Mouse (Mus musculus) megakaryocyte, embryonic 14.5 days (primary cell): Measurements from ENCODE around the gene Sspo. TPM values are rescaled to one million over a fixed set of nuclear protein-coding genes. Genes with fewer than 3 reads are reported as not detected.

Experiments used
- H3K27me3 ChIP-seq: replicated peaks from 2 replicates; pipeline ENCODE3; 2012; ENCODE audit warnings: inconsistent platforms
- H3K36me3 ChIP-seq: replicated peaks from 2 replicates; pipeline ENCODE3; 2012; ENCODE audit warnings: low read length, inconsistent platforms, mixed read lengths
- H3K4me1 ChIP-seq: 2 replicates; pipeline ENCODE4 v1.6.1; 2012; ENCODE audit warnings: inconsistent platforms
- H3K4me3 ChIP-seq: replicated peaks from 2 replicates; pipeline ENCODE3; 2012; ENCODE audit warnings: moderate library complexity, mild to moderate bottlenecking, inconsistent platforms
- H3K9me3 ChIP-seq: 2 replicates; pipeline ENCODE4 v1.6.1; 2012; ENCODE audit warnings: inconsistent platforms
- FLI1 ChIP-seq: IDR thresholded peaks from 2 replicates; pipeline ENCODE4 v1.6.1; 2012; ENCODE audit warnings: low read length, inconsistent platforms, mixed read lengths
- GATA1 ChIP-seq: IDR thresholded peaks from 3 replicates; pipeline ENCODE4 v1.6.1; 2012; ENCODE audit warnings: mixed read lengths, low read length, inconsistent platforms, borderline replicate concordance
- polyA plus RNA-seq: library from polyadenylated mRNA; stranded (reverse); fragments of >175 nt; gene quantifications from 2 replicates; pipeline ENCODE4 v1.2.3, GENCODE M21; 2012; ENCODE audit warnings: low replicate concordance; ENCODE audit not compliant: insufficient read depth

Sspo gene
- polyA plus RNA-seq, result not detected in 2 replicates

DNA sequence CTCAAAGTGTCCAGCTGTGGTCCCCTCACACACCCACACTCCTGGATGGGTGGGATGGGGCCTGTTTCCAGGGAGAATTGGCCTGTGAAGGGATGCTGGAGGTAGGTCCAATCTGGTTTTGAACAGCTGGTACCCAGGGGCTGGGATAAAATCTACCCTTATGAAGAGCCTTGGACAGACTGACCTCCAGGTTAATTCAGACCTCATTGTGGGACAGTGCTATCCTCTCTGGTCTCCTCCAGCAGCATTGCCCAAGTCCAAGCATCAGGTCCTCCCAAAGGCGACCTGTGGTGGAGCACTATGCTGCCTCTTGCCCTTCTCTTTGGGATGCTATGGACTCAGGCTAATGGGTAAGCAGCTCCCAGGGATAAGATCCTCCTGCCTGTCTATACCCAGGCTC lies at the start of gene Sspo:
Gene Sspo (plus strand): TSS at position 301 of the 400 bp plus-strand sequence.
- Histone ChIP-seq H3K36me3 (no peaks in the 10 kb centered on the region), H3K4me3 (no peak within 1 kb of the TSS), H3K9me3 (peaks cover 7% of the 10 kb centered on the region), H3K27me3 (peaks cover 93% of the 10 kb centered on the region), H3K4me1 (peaks cover 25% of the 10 kb centered on the region)
- TF ChIP-seq GATA1 (no peak), FLI1 (no peak)

DNA sequence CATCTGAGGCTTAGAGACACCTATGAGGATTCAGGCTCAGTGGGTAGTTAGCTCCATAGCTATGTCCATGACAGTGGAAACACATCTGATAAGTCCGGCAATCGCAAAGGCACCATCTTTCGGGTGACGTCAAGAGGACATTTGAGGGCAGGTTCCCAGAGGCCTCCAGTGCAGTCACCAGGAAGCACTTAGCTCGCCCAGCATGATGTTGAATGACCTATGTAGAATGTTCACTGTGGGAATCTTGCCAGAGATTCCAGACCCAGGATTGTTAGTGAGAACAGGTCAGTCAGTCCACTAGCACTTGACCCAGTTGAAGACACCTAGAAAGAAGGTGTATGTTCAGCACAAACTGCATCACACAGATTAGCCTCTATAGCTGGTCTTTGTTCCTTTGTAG lies 48.1 kb upstream of the Sspo start:
- Histone ChIP-seq H3K9me3 (no peaks in the 10 kb centered on the region), H3K4me1 (peaks cover 17% of the 10 kb centered on the region), H3K4me3 (no peak overlapping the region), H3K36me3 (no peaks in the 10 kb centered on the region), H3K27me3 (peaks cover 34% of the 10 kb centered on the region)
- TF ChIP-seq FLI1, result no peak
- no peak for TF ChIP-seq GATA1

DNA sequence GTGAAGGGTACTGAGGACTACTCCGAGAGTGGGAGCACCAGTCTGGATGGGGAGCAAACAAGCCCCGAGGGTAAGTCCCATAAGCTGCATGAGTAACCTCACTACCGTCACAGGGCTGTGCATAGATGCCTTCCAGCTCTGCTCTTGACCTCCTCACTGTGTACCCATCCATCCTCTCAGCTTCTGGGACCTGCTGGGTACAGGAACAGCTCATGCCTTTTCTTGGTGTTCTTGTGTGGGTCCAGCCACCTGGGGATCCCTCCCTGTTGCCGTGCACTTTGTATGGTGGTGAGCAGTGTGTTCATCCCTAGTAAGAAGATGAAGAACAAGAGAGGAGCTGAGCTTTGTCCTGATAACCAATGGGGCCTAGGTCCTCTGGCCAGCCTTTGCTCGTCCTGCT lies 44.0 kb upstream of the Sspo start:
- Histone ChIP-seq H3K9me3 (no peaks in the 10 kb centered on the region), H3K27me3 (peaks cover 16% of the 10 kb centered on the region), H3K36me3 (no peaks in the 10 kb centered on the region), H3K4me3 (no peak overlapping the region), H3K4me1 (peaks cover 5% of the 10 kb centered on the region; the same call in 1 of the 2 replicates)
- TF ChIP-seq FLI1 (no peak), GATA1 (no peak)

DNA sequence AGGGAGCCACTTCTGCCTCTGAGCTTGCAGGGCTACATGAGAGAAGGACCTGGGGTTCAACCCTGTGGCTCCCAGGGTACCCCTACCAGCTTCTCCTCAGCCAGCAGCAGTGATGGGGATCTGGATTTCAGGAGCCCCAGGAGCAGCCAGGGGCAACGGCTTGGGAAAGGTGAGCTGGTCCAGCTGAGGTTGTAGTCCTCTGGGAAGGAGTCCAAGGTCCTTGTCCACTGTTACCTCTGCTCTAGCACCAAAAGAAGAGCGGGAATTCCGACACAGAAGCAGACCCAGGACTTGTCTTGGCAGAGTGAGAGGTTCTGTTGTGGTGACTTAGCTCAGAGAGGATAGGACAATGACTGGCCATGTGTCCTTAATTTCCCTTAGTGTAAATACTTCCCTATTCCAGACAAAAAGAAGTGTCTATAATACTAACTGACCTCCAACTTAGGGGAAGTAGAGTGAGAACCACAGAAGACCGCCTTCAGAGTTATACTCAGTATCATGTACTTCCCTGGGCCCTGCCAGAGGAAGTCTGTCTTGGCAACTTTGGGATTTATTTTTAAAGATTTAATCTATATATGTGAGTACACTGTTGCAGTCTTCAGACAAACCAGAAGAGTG lies 38.2 kb upstream of the Sspo start:
- TF ChIP-seq FLI1, result no peak
- TF ChIP-seq GATA1, result no peak
- H3K36me3 ChIP-seq, result no peaks in the 10 kb centered on the region

DNA sequence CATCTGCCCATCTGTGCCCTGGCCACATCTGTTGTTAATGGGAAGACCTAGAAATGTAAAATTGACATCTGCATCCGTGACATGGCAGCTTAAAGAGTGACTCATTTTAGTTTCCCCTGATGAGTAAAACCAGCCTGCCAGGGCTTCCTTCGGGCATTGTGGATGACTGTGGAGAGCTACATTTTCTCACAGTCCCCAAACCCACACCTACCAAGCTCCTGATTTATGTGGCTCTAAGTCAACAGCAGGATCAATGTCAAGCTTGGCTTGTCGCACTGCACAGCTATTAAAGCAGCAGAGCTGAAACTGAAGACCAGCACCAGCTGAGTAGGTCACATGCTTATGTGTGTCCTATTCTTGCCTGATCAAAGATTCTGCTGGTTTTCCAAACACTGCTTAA lies 37.5 kb upstream of the Sspo start:
- TF ChIP-seq FLI1 (no peak), GATA1 (no peak)
- no peaks in the 10 kb centered on the region for H3K4me1 ChIP-seq
- H3K36me3 ChIP-seq, result no peaks in the 10 kb centered on the region
- no peak overlapping the region for H3K4me3 ChIP-seq
- H3K27me3 ChIP-seq, result peaks cover 23% of the 10 kb centered on the region
- H3K9me3 ChIP-seq, result no peaks in the 10 kb centered on the region

More for the DNA sequence above, 38.2 kb upstream of the Sspo start:
- Histone ChIP-seq H3K9me3 (no peaks in the 10 kb centered on the region), H3K27me3 (peaks cover 19% of the 10 kb centered on the region), H3K4me1 (peaks cover 5% of the 10 kb centered on the region; the same call in 1 of the 2 replicates), H3K4me3 (no peak overlapping the region)

DNA sequence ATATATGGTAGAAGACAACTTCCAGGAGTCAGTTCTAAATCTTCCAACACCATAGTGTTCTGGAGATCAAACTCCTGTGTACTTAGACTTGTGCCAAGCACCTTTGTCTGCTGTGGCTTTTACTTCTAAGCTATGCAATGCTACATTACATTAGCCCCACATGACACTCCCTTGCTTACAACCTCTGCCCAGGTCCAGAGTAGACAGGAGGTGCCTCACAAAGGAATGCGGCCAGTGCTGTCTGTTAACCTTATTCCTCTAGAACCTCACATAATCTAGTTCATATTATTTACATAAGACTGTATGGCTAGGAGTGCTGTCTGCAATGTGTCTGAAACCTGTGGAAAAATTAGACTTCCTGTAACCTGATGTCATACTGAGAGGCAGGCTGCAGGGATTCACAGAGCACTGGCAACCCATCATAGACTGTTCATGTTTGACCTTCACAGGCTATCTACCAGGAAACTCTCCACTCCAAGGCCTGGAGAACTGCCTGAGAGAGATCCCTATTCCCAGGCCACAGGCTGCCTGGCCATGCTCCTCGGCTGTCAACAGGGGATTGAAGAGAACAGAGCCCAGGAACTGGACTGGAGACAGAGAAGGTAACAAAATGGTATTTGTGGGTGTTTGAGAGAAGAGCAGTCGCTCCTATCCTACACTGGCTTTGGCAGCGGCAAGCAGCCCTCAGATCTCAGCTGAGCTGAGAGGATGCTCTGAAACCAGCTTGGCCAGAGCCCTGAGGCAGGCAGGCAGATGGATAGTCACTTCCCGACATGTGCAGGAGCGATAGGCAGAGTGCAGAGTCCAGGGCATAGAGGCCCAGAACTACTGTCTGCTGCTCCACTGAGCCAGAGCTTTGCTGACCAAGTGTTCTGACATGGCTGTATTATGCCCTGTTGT lies 36.6 kb upstream of the Sspo start:
- Histone ChIP-seq H3K4me1 (no peaks in the 10 kb centered on the region), H3K36me3 (no peaks in the 10 kb centered on the region), H3K27me3 (peaks cover 32% of the 10 kb centered on the region), H3K4me3 (no peak overlapping the region), H3K9me3 (no peaks in the 10 kb centered on the region)
- TF ChIP-seq FLI1 (no peak), GATA1 (no peak)

DNA sequence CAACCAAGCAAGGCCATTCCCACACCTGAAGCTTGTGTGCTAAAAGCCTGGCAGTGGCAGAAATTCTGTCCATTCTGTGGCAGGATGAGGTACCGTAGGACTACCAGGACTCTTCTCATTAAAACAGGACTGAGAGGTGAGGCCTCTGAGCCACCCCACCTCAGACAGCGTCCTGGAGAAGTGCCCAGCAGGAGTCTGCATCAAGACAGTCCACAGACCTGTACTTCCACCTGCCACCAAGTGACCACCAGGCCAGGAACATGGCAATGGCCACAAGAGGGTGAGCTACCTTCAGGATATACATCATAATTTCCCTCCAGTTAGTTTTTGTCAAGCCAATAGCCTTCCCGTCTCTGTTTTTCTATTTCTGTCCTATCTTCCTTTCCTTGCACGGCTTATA lies 35.9 kb upstream of the Sspo start:
- TF ChIP-seq FLI1, result no peak
- TF ChIP-seq GATA1, result no peak

DNA sequence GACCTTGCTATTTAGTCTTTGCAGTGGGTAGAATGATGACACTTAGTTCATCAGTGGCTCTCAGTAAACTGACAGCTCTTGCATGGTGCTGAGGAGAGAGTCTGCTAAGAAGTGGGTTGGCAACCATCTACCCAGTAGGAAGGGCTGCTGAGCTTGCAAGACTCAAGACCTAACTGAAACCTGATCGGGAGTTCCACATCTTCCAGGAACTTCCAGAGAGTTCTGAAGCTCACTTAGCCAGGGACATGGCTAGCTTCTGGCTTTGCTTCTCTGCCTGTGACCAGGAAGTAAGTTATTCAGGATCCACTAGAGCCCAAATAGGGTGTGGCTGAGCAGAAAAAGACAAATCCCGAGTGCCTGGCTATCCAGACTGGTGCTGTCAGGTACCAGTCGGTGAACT lies 35.4 kb upstream of the Sspo start:
- Histone ChIP-seq H3K27me3 (peaks cover 40% of the 10 kb centered on the region), H3K4me1 (no peaks in the 10 kb centered on the region), H3K4me3 (no peak overlapping the region), H3K36me3 (no peaks in the 10 kb centered on the region), H3K9me3 (no peaks in the 10 kb centered on the region)
- TF ChIP-seq FLI1 (no peak), GATA1 (no peak)

More for the DNA sequence above, 35.9 kb upstream of the Sspo start:
- Histone ChIP-seq H3K36me3 (no peaks in the 10 kb centered on the region), H3K4me3 (no peak overlapping the region), H3K4me1 (no peaks in the 10 kb centered on the region), H3K27me3 (peaks cover 36% of the 10 kb centered on the region), H3K9me3 (no peaks in the 10 kb centered on the region)

DNA sequence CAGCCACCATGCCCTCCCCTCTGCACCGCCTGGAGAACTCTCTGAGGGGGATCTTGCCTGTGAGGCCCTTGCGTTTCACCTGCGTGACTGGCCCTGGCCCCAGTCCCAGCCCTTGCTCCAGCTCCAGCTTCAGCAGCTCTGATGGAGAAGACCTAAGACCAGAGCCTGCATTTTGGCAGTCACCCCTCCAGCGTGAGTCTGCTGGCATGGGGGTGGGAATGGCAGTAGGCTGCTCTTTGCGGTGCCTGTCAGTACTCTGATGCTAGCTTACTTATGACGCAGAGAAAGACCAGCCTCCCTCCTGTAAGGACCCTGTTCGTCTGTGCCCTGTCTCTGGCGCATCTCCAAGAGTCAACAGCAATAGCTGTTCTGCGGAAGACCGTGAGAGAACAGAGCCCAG lies 34.9 kb upstream of the Sspo start:
- Histone ChIP-seq H3K4me1 (no peaks in the 10 kb centered on the region), H3K36me3 (no peaks in the 10 kb centered on the region), H3K4me3 (no peak overlapping the region), H3K27me3 (peaks cover 40% of the 10 kb centered on the region), H3K9me3 (no peaks in the 10 kb centered on the region)
- TF ChIP-seq FLI1, result no peak
- TF ChIP-seq GATA1, result no peak

DNA sequence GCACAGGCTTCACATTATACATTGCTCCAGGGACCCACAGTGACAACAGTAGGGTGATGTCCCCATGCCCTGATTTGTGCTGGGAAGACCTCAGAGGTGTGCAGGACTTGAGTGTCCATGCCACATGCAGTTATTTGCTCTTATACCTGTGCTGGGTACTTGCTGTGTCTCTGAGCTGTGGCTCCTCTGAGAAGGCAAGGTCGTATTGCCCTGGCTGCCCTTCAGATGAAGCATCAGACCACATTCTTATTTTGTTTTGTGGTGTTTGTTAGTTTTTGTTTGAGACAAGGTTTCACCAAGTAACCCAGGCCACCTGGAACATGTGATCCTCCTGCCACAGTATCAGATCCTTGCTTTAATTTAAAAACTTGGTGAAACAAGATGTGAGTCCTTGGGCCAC lies 33.1 kb upstream of the Sspo start:
- Histone ChIP-seq H3K4me1 (peaks cover 6% of the 10 kb centered on the region), H3K36me3 (no peaks in the 10 kb centered on the region), H3K27me3 (peaks cover 44% of the 10 kb centered on the region), H3K9me3 (no peaks in the 10 kb centered on the region), H3K4me3 (no peak overlapping the region)
- TF ChIP-seq FLI1, result no peak
